Mouse (Mus musculus) cerebellum, adult 9-10 months (tissue): ENCODE results near the gene Fxyd6.
A peak's percentile ranks its signal among the peaks of the same experiment; 100 is the strongest.

Source experiments
- DNase-seq: peaks from one replicate; pipeline ENCODE4 v3.0.0; 2022

Fxyd6 gene

GRCm38 (mm10) chr9:45412700-45413477 is 42.9 kb downstream of the Fxyd6 start:
- DNase-seq = no peak

GRCm38 (mm10) chr9:45413478-45414140 is 43.6 kb downstream of the Fxyd6 start:
- no peak for DNase-seq

DNA sequence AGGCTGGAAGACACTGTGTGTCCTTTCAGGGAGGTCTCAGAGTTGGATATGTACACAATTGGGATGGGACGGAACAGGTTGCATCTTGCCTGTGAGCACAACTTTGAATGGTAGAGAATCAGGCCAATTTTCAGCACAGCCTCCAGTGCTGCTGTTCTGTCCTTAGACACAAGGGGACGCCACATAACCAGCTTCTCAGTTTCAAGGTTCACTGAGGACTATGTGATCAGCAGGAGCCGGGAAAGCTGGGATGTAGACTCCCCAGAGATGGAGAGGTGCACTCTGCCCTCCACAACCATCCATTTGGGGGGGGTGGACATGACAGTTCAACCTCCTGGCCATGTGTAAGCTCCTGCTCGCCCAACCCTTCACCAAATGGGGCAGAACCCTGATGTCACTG is 45.9 kb downstream of the Fxyd6 start:
- DNase-seq = peak; percentile 80

DNA sequence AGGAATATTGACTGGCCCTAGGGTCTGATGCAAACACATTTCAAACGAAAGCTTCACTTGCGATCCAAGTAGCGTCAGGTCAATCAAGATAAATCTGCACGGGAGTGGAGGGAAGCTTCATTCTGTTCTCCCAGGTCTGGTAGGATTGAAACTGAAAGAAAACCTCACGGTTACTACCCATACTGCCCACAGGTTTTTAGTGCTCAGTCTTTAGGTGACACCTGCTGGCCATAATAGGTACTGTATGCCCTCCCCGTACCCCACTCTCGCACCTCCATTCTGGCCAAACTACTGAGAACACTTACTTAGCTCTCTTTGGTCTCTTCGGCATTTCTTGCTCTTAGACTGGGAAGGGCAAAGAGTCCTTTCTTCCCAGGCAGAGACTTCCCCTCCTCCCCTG is 47.3 kb downstream of the Fxyd6 start:
- peak; percentile 81 for DNase-seq

GRCm38 (mm10) chr9:45418252-45418651 is 48.3 kb downstream of the Fxyd6 start:
- no peak for DNase-seq

- DNase-seq = no peak
These were observed 51.2 kb downstream of the Fxyd6 start for GRCm38 (mm10) chr9:45421209-45421608.

- DNase-seq = peak; percentile 63
These were observed 52.8 kb downstream of the Fxyd6 start for GRCm38 (mm10) chr9:45422761-45423298.

DNA sequence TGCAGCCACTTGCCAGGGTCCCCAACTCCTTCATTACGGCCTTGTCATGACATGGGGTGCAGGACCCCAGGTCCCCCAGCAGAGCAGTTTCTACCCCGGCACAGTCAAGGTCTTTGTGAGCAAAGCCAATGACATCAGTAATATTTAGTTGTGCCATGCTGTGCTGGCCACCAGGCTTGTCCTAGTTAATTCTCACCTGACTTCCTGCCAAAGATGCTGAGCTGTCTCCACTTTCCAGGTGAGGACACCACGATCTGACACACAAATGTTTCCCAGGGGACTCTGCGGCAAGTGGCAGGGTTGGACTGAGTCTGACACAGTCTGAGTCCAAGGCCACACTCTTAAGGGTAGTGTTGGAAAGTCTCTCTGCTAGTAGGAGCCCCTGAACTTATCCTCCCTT is 56.5 kb downstream of the Fxyd6 start, which contains the start of gene Dscaml1:
TSS of gene Dscaml1 (plus strand) at position 173 of the 400 bp plus-strand sequence.
- DNase-seq = peak; percentile 86

- DNase-seq = no peak
These were observed 59.4 kb downstream of the Fxyd6 start for GRCm38 (mm10) chr9:45429392-45429791.

DNA sequence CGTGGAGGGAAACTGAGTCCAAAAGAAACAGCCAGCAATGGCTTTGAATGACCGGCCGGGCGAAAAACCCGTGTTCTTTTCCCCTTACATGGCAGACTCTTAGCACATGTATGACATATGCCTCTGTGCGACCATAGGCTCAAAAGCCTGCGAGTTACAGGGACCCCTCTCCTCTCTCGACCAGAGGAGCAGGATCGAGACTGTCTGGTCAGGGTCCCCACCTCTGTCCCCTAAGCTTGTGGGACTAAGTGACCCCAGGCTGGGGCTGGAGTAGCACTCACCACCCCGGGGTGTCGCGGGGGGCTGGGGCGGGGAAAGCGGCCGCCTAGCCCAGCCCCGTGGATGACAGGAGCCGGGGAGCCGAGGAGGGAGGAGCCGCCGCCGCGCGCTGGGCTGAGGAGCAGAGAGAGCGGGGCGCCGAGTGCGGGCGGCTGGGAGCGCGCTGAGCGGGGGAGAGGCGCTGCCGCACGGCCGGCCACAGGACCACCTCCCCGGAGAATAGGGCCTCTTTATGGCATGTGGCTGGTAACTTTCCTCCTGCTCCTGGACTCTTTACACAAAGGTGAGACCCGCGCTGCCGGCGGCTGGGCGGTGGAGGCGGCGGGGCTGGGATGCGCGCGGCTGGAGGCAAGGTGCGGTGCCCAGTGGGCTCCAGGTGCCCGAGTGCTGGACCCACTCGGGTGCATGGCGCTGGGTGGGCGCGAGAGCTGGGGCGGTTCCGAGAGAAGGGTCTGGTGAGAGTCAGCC is 60.1 kb downstream of the Fxyd6 start:
- no peak for DNase-seq

DNA sequence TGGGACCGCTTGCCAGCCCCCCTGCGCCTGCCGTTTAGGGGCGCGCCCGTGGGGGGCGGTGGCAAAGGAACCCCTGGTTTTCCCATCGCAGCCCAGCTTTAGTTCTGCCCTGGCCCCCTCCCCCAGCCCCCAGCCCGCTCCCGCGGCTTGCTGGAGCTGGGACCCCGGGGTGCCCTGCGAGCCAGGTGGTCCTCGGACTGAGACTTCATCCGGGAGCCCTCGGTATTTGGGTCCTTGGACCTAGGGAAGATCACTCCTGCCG is 60.6 kb downstream of the Fxyd6 start:
- no peak for DNase-seq

DNA sequence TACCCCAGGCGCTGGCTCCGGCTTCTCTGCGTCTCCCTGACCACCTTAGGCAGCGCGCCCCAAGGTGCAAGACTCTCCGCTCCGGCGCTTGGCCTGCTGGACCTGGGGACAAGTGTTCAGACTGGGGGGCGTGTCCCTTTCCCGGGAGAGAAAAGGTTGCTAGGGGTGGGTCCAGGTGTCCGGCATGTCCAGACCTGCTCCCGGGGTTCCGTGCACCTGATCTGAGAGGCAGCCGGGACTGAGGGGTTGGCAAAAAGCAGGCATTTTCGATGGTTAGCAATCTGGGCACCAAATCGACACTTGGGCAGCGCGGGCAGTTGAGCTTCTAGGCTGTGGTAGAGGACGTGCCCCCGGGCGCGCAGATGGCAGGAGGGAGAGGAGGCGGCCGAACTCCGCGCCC is 61.2 kb downstream of the Fxyd6 start:
- peak; percentile 63 for DNase-seq

GRCm38 (mm10) chr9:45432639-45433038 is 62.7 kb downstream of the Fxyd6 start:
- DNase-seq = no peak

GRCm38 (mm10) chr9:45433119-45433518 is 63.1 kb downstream of the Fxyd6 start:
- DNase-seq = no peak

DNA sequence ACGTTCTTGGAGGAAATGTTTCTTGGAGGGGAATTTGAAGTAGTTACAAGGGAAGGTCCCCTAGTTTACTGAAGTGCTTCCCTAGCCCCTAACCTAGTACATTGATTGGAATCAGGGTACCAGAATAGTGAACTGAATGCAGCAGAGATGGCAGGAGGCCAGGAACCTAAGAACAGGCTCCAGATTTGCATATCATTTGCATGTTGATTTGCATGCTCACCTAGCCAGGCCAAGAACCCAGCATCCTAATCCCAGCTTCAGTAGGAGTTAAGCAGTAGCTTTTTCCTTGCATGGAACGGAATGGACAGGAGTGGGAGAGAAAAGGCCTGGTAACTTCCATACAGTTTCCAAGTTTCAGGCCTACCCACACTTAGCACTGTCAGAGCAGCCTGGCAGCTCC is 64.2 kb downstream of the Fxyd6 start:
- DNase-seq = no peak

DNA sequence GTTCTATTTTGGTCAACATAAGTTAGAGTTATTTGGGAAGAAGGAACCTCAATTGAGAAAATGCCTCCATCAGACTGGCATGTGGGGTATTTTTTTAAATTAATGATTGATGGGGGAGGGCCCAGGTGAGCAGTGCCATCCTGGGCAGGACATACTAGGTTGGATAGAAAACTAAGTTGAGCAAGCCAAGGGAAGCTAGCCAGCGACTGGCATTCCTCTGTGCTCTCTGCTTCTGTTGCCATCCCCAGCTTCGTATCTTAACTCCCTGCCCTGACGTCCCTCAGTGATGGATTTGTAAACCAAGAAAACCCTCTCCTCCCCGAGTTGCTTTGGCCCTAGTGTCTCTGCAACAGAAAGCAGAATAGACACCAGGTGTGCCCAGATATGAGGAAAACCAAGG is 69.0 kb downstream of the Fxyd6 start:
- no peak for DNase-seq

DNA sequence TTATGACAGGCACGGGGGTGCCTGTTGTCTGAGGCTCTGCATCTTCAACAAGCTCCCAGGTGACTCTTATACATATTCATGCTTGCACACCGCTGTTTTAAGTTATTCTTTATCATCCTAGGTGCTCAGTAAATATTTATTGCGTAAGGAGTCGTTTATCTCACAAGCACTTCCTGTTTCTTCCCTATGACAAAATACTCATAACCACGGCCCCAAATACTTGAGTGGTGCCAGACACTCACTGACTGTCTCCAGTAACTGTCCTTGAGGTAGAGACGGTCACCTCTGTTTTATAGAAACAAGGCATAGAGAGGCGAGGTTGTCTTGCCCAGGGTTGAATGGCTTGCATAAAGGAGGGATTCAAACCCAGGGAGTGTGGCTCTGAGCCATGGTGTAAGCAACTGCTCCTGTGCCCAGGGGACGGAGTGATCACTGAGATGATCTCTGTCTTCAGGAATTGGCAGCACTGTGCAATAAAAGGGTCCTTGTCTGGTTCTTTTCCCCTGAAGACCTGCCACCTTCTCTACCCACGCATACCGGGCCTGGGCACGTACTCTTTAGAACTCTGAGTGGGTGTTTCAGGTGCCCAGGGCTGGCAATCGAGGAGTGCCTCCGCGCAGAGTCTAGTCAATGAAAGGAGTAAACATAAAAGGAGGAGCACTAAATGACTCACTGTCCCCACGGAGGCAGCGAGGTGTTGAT is 70.2 kb downstream of the Fxyd6 start:
- no peak for DNase-seq

DNA sequence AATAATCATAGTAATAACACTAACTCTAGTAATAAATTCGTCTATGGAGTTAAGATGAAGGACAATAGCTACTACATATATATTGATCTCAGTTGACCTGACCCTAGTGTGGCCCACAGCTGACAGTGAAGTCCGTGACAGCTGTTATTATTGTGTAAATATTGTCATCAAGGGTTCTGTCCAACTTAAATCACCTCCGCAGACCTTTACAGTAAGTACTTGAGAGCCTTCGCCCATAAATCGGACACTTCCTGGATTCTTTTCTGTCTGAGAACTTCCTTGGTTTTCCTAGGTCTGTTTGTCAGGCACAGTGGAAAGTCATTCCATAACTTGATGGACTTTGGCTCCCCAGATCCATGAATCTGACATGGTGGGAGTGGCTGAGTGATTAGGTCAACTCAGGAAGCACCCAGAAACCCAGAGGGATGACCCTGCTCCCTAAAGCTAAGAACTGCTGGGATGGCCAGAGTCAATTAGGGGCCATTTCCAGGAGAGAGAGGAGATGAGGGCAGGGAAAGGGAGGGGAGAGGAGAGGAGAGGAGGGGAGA is 74.3 kb downstream of the Fxyd6 start:
- DNase-seq = no peak
